Mouse (Mus musculus) lung, postnatal 0 days (tissue): ENCODE data around the gene Wdr86. TPM values are rescaled to one million over a fixed set of nuclear protein-coding genes. Genes with fewer than 3 reads are reported as not detected.
A peak's percentile ranks its signal among the peaks of the same experiment; 100 is the strongest.
"Not testable (repeated sequence)": the region's sequence is repeated elsewhere in the genome, so short reads cannot be mapped to it uniquely, and the experiment has no call there.

ENCODE experiments used
- ATAC-seq: fragments of 200-750 bp; cut with Nextera tagmentation; 2 replicates; pipeline ENCODE4 v1.8.0; 2017; ENCODE audit warnings: moderate library complexity
- DNase-seq: peaks from one replicate; pipeline ENCODE4 v3.0.0-alpha.2; 2016; ENCODE audit warnings: low spot score
- H3K27ac ChIP-seq: fragments of 300-500 bp; sonication (generic); 2 replicates; pipeline ENCODE4 v1.5.1; 2014; ENCODE audit warnings: antibody characterized with exemption, mild to moderate bottlenecking, low read length, mixed read lengths
- H3K27me3 ChIP-seq: fragments of 300-500 bp; sonication (generic); replicated peaks from 2 replicates; pipeline ENCODE4 v1.6.1; 2014; ENCODE audit warnings: low read length, mixed read lengths; ENCODE audit not compliant: insufficient read depth
- H3K36me3 ChIP-seq: fragments of 300-500 bp; sonication (generic); 2 replicates; pipeline ENCODE4 v1.6.1; 2014; ENCODE audit warnings: low read length, mixed read lengths; ENCODE audit not compliant: insufficient read depth
- H3K4me1 ChIP-seq: fragments of 300-500 bp; sonication (generic); 2 replicates; pipeline ENCODE4 v1.6.1; 2014; ENCODE audit warnings: antibody characterized with exemption, low read depth, low read length, mixed read lengths; ENCODE audit not compliant: insufficient read depth
- H3K4me2 ChIP-seq: fragments of 300-500 bp; sonication (generic); replicated peaks from 2 replicates; pipeline ENCODE4 v1.6.1; 2014; ENCODE audit warnings: low read depth, mild to moderate bottlenecking, low read length, moderate library complexity, mixed read lengths
- H3K4me3 ChIP-seq: fragments of 300-500 bp; sonication (generic); 2 replicates; pipeline ENCODE4 v1.5.1; 2014; ENCODE audit warnings: low read depth, low read length
- H3K9ac ChIP-seq: fragments of 300-500 bp; sonication (generic); replicated peaks from 2 replicates; pipeline ENCODE4 v1.6.1; 2014; ENCODE audit warnings: low read depth, mild to moderate bottlenecking
- H3K9me3 ChIP-seq: fragments of 300-500 bp; sonication (generic); 2 replicates; pipeline ENCODE4 v1.6.1; 2016; ENCODE audit warnings: low read length, mixed read lengths
- CTCF ChIP-seq: IDR thresholded peaks from 2 replicates; pipeline ENCODE4 v1.5.1; 2016; ENCODE audit warnings: antibody characterized with exemption, mild to moderate bottlenecking
- EP300 ChIP-seq: IDR thresholded peaks from 2 replicates; pipeline ENCODE4 v1.6.1; 2016; ENCODE audit warnings: antibody characterized with exemption, mild to moderate bottlenecking, control low read depth
- WGBS: fragments of 180-500 bp; shearing (Covaris S2); extraction: QIAGEN DNeasy Blood & Tissue Kit; methylation state at CpG from one replicate; pipeline ENCODE4 v1.1.7; 2014; 5-methylcytosine and 5-hydroxymethylcytosine counted together
- polyA plus RNA-seq: library from polyadenylated mRNA; unstranded; fragments of >200 nt; fragmentation: Nextera tagmentation; extraction: Ambion mirVana; gene quantifications from 2 replicates; pipeline ENCODE4 v1.2.1, GENCODE M21; 2015

The Wdr86 gene
- polyA plus RNA-seq, 1 experiment from 2014 or later: 11.0 TPM

- Histone ChIP-seq H3K4me2 (no peak overlapping the region), H3K4me1 (no peaks in the 10 kb centered on the region), H3K4me3 (no peak overlapping the region), H3K9ac (no peak overlapping the region), H3K27me3 (no peaks in the 10 kb centered on the region), H3K36me3 (peaks cover 73% of the 10 kb centered on the region), H3K27ac (no peak overlapping the region), H3K9me3 (no peaks in the 10 kb centered on the region)
- no peak for TF ChIP-seq CTCF
- TF ChIP-seq EP300: no peak
- peak; percentile 30 for DNase-seq
- no peak; the same call in 1 of the 2 replicates for ATAC-seq
- WGBS: 74% methylated on average over 3 of the region's 3 CpGs
Measured at GRCm38 (mm10) chr5:24696704-24697103, 33.8 kb downstream of the Wdr86 start.

GRCm38 (mm10) chr5:24687696-24688095 is 42.8 kb downstream of the Wdr86 start:
- DNase-seq: peak; percentile 85
- H3K36me3 ChIP-seq: peaks cover 10% of the 10 kb centered on the region; the same call in 1 of the 2 replicates
- peaks cover 3% of the 10 kb centered on the region; the same call in 1 of the 2 replicates for H3K4me1 ChIP-seq
- 35% methylated on average over 1 of the region's 1 CpGs for WGBS
- ATAC-seq: no peak
- H3K27ac ChIP-seq: peak overlapping the region; percentile 32; the same call in 1 of the 2 replicates
- no peak overlapping the region for H3K4me3 ChIP-seq
- TF ChIP-seq CTCF (no peak), EP300 (no peak)
- no peak overlapping the region for H3K4me2 ChIP-seq
- H3K9ac ChIP-seq: no peak overlapping the region
- H3K27me3 ChIP-seq: no peaks in the 10 kb centered on the region
- H3K9me3 ChIP-seq: no peaks in the 10 kb centered on the region

DNA sequence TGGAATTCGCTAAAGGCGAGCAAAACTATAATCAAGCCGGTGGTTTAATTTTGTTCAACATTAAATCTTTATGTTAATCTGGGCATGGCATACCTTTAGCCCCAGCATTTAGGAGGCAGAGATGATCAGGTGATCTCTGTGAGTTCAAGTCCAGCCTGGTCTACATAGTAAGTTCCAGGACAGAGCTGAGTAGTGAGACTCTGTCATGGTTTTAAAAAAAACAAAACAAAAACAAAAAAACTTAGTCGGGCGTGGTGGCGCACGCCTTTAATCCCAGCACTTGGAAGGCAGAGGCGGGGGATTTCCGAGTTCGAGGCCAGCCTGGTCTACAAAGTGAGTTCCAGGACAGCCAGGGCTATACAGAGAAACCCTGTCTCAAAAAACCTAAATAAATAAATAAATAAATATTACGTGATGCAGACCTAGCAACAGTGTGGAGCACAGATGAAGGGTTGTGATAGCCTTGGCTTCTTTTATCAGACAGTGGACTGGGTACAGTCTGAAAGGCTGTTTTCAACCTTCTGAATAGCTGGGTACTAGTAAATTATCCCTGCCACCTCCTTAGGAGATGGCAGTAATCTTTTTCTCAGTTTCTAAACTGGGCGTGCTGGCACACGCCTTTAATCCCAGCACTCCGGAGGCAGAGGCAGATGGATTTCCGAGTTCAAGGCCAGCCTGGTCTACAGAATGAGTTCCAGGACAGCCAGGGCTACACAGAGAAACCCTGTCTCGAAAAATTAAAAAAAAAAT is 43.7 kb downstream of the Wdr86 start:
- DNase-seq, H3K9me3 ChIP-seq, H3K4me1 ChIP-seq, H3K27me3 ChIP-seq, H3K36me3 ChIP-seq, ATAC-seq: not testable (repeated sequence)
- 70% methylated on average over 16 of the region's 16 CpGs for WGBS
- H3K9ac ChIP-seq: peak overlapping the region; percentile 68; the same call in 1 of the 2 replicates
- H3K4me3 ChIP-seq: peak overlapping the region; percentile 89
- H3K27ac ChIP-seq: peak overlapping the region; percentile 95
- H3K4me2 ChIP-seq: peak overlapping the region; percentile 58

DNA sequence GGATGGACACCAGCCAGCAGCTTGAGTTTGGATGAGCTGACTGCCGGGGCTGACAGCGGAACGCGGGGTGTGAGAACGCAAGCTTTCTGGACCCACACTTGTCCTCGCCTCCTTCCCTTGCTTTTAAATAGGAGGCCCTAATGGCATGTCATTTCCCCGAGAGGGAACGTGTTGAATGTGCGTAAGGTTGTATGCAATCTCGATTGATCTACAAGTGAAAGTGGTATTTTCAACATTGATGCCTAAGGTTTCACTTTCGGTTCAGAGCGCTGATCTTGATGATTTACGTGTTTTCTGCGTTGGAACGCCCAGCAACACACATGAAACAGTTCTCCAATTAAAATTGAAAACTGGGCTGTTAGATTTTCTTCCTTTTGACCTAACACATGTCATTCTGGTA is 44.4 kb downstream of the Wdr86 start:
- Histone ChIP-seq H3K27me3 (no peaks in the 10 kb centered on the region), H3K9ac (peak overlapping the region; percentile 68), H3K9me3 (no peaks in the 10 kb centered on the region), H3K4me2 (peak overlapping the region; percentile 58), H3K4me3 (peak overlapping the region; percentile 89), H3K4me1 (peaks cover 3% of the 10 kb centered on the region; the same call in 1 of the 2 replicates), H3K36me3 (0 out of 2 replicates have a peak, but pooled peaks cover 5% of the 10 kb centered on the region), H3K27ac (peak overlapping the region; percentile 95)
- peak; percentile 86 for DNase-seq
- peak; percentile 1 for ATAC-seq
- 0% methylated on average over 15 of the region's 15 CpGs for WGBS
- TF ChIP-seq CTCF (no peak), EP300 (peak; percentile 43)

DNA sequence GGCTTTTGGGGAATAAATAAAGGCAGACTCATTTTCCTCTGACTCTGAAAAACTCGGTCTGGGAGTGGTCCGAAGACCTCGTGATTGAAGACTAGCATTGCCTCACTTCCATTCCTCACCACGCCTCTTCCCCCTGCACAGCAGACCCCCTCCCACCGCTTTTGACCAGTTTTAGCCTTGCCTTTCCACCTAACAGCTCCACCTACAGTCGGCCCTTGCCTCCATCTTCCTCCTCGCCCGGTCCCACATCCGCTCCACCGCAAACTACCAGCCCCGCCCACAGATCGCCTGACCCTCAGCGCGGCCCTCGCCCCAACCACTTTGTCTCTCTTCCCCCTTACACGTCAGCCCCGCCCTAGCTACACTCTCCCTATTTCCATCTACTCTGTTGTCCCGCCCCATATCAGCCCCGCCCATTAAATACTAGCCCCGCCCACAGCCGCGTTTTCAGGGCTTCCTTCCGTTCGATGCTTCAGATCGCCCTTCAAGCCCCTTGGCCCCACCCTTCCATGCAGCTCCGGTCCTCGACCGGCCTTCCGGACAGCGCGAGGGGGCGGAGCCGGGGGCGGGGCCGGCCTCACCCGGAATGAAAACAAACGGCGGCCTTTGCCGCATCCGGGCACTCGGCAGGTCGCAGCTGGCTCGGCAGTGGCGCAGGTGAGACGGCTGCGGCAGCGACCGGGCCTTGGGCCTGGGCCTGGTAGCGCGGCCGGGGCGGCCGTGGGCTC is 45.0 kb downstream of the Wdr86 start, which contains the start of gene Nub1:
Nub1 (plus strand) TSS at position 167 of the 728 bp plus-strand sequence.
- no peaks in the 10 kb centered on the region for H3K27me3 ChIP-seq
- peak within 1 kb of the TSS; percentile 68 for H3K9ac ChIP-seq
- ATAC-seq: peak; percentile 95
- peaks cover 3% of the 10 kb centered on the region; the same call in 1 of the 2 replicates for H3K4me1 ChIP-seq
- WGBS: 0% methylated on average over 40 of the region's 53 CpGs
- DNase-seq: peak; percentile 100
- H3K36me3 ChIP-seq: no peaks in the 10 kb centered on the region
- peak within 1 kb of the TSS; percentile 58 for H3K4me2 ChIP-seq
- TF ChIP-seq CTCF (peak; percentile 74), EP300 (peak; percentile 56)
- peak within 1 kb of the TSS; percentile 89 for H3K4me3 ChIP-seq
- no peaks in the 10 kb centered on the region for H3K9me3 ChIP-seq
- peak within 1 kb of the TSS; percentile 95 for H3K27ac ChIP-seq
